ENCODE assay signal across 2 mouse cellular contexts in genomic region chr14:122476041-122476821, GRCm38 (mm10).
TF ChIP-seq lines count a peak whose summit lies in the region.

No protein-coding gene starts in this region.

TF ChIP-seq in C2C12, 6 proteins besides CTCF, POLR2A, EP300 and RAD21:
- TF ChIP-seq USF1 (IDR thresholded peaks at IDR 0.05; ENCODE audit: low read depth) (no peak), CEBPB (IDR thresholded peaks at IDR 0.05; ENCODE audit: low read depth) (no peak), FOSL1 (IDR thresholded peaks at IDR 0.05; ENCODE audit: insufficient read depth, low read length, poor library complexity, severe bottlenecking) (no peak), MYOG (IDR thresholded peaks at IDR 0.05; ENCODE audit: control insufficient read depth, extremely low read depth, insufficient read length) (no peak), MYOD1 (IDR thresholded peaks at IDR 0.05; ENCODE audit: control insufficient read depth, insufficient read length, low read depth) (no peak), MAX (IDR thresholded peaks at IDR 0.05) (no peak)

TF ChIP-seq in myocyte, 11 proteins besides CTCF, POLR2A, EP300 and RAD21:
- TF ChIP-seq MAX (IDR thresholded peaks at IDR 0.05; ENCODE audit: low read depth), result no peak
- no peak for TF ChIP-seq MYOG (IDR thresholded peaks at IDR 0.05; ENCODE audit: control insufficient read depth in 1 of 3, insufficient read depth in 1 of 3, insufficient read length in 2 of 3, low read depth in 2 of 3)
- TF ChIP-seq CEBPB (IDR thresholded peaks at IDR 0.05; ENCODE audit: insufficient read depth, poor library complexity, severe bottlenecking), result no peak
- TF ChIP-seq USF1 (IDR thresholded peaks at IDR 0.05; ENCODE audit: low read depth), result no peak
- TF ChIP-seq REST (IDR thresholded peaks at IDR 0.05; ENCODE audit: insufficient read depth, insufficient read length), result no peak
- no peak for TF ChIP-seq E2F4 (IDR thresholded peaks at IDR 0.05; ENCODE audit: insufficient read depth)
- TF ChIP-seq TCF12 (IDR thresholded peaks at IDR 0.05; ENCODE audit: insufficient read depth, poor library complexity, severe bottlenecking), result no peak
- TF ChIP-seq MYOD1 (IDR thresholded peaks at IDR 0.05; ENCODE audit: control insufficient read depth in 1 of 3, insufficient read length in 2 of 3, low read depth in 2 of 3), result no peak
- TF ChIP-seq TCF3 (IDR thresholded peaks at IDR 0.05; ENCODE audit: insufficient read length, low read depth), result no peak
- no peak for TF ChIP-seq POLR2AphosphoS2 (IDR thresholded peaks at IDR 0.05; ENCODE audit: insufficient read length, low read depth)
- no peak for TF ChIP-seq SRF (IDR thresholded peaks at IDR 0.05; ENCODE audit: control insufficient read depth, insufficient read length, low read depth)
